Mouse (Mus musculus): ENCODE measurements at regions not wholly inside any gene's neighbourhood (a gene's known extent, or its start where the extent isn't known, plus 50 kb on each side); places are given as distances from the start of the nearest gene placed in this dataset.
A peak's percentile ranks its signal among the peaks of the same experiment; 100 is the strongest.

DNA sequence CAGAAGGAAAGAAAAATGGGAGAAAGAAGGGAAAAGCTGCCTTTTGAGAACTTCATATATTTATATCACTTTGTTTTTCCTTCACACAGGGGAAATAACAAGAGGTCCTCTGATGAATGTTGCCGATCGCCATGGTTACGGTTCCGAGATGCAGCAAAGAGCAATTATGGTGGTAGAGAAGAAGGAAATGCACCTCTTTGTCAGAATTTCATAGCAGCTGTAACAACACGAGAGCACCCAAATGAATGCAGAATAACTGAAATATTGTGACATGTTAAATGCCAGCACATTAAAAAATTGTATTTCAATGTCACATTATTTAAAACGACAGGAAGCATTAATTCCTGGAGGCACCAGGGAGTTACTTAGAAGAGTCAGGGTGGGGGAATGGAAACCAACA, 279.4 kb downstream of the Mctp2 start:
- no peak for TF ChIP-seq GATA4 (IDR thresholded peaks at IDR 0.05; ENCODE audit: insufficient replicate concordance, low read length)

DNA sequence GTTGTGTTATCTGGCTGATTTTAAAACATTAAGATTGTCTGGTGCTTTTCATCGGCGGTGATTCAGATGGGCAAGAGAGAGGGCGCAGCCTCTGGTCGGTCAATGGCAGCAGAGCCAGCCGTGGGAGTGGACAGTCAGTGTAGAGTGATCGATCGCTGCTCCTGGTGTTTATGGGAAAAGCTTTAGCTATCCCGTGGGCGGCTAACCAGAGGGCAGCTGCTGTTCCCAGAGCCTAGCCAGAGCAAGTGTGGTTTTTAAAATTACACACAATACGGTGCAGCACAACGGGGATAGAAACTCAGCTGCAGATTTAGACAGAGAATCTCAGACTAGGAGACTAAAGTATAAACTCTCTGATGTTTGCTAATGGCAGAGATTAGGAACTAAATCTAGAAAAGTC, 297.3 kb downstream of the Mctp2 start:
- no peak for TF ChIP-seq GATA4 (IDR thresholded peaks at IDR 0.05; ENCODE audit: insufficient replicate concordance, low read length)

DNA sequence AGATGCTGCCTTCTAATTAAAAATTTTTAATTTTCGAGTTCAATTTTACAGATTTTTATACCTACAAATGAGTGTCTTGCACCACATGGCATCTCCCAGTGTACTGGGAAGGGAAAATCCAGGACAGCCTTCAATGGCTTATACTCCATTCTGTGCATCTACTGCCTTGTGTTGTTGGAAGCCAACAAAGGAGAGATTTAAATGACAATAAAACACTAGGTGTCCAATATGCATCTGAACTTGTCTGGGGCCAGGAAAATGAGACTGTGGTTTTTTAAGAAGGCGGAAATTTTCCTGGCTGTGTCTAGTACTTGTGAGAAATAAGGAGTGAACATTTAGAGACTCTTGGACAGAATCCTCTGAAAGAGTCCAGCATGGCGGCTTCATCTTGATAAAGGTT, 302.1 kb downstream of the Mctp2 start:
- TF ChIP-seq GATA4 (IDR thresholded peaks at IDR 0.05; ENCODE audit: insufficient replicate concordance, low read length) = no peak

DNA sequence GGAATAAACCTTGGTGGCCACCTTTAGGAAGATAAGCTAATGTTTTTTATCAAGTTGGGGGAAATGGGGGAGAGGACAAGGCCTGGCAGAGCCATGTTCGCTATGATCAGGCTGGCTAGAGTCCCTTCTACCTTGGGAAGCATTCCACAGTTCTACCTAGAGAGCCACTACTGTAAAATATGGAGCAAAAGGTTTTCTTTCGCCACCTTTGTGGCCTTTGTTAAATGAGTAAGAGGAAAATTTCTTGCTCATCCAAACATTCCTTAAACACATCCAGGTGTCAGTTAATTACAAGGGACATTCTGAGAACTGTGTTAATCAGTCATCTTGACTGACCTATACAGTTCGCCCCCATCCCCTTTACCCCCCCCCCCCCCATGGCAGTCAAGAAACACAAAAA, 313.9 kb downstream of the Mctp2 start:
- TF ChIP-seq GATA4 (IDR thresholded peaks at IDR 0.05; ENCODE audit: insufficient replicate concordance, low read length) = no peak

DNA sequence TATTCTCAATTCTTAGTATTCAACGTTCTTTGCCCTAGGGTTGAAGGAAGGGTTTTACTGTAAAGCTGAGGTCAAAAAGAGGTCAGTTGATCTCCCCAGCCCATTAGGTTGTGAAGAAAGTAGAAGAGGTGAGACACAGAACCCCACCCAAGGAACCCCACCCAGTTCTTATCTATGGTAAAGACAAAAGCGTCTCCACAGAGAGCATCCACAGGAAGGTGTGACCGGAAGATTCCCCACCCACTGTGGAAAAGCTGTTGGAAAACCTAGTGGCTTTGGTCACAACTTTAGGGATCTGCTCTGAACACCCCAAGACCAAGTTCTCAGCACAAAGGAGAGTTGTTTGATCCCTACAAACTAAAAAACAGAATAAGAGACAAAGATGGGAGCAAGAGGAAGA, 314.6 kb downstream of the Mctp2 start:
- no peak for TF ChIP-seq GATA4 (IDR thresholded peaks at IDR 0.05; ENCODE audit: insufficient replicate concordance, low read length)

DNA sequence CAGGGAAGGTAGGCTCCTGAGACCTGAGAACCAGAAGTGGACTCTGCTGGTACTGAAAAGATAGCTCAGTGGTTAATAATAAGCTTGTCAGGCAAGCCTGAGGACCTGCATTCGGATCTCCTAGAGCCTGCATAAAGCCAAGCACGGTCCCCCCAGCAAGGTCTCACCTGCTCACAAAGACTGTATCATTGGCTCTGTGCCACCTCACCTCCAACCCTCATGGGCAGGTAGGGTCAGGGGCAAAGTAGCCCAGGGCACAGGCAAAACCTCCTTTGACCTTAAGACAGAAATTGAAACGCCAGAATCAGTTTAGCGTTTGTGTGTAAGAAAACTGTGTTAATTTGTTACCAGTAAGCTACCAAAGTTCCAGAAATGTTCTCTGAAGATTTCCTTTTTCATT, 315.2 kb downstream of the Mctp2 start:
- no peak for TF ChIP-seq GATA4 (IDR thresholded peaks at IDR 0.05; ENCODE audit: insufficient replicate concordance, low read length)

DNA sequence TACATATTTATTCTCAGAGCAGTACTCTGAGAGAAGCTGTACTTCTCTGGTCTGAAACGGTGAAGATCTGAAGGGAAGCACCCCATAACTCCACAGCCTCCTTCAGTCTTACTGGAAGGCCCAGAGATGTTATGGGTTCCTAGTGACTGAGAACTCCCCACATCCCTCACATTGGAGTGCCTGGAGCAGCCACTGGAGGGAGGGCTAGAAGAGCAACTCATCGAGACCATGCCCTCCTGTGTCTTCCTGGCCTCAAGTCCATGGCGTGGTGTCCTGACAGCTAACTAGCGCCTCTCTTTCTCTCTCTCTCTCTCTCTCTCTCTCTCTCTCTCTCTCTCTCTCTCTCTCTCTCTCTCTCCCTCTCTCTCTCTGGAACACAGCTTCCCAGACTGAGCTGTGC, 340.4 kb downstream of the Mctp2 start:
- TF ChIP-seq GATA4 (IDR thresholded peaks at IDR 0.05; ENCODE audit: insufficient replicate concordance, low read length) = no peak

DNA sequence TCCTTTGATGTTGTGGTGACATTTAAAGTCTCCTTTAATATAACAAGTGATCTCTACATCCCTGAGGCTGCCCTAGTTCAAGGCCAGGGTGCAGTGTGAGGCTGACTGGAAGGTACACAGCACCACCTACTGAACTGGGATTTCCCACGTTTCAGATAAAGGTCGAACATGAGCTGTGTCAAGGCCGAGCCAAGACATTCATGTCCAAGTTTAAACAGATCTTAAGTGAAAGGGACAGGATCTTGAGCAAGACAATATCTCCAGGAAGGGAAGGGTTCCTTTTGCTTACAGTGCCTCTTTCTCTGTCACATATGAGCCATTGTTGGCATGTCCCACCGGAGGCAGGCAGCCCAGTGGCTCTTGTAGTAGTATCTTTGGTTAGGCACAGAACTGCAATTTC, 343.0 kb downstream of the Mctp2 start:
- TF ChIP-seq GATA4 (IDR thresholded peaks at IDR 0.05; ENCODE audit: insufficient replicate concordance, low read length) = peak; percentile 94

DNA sequence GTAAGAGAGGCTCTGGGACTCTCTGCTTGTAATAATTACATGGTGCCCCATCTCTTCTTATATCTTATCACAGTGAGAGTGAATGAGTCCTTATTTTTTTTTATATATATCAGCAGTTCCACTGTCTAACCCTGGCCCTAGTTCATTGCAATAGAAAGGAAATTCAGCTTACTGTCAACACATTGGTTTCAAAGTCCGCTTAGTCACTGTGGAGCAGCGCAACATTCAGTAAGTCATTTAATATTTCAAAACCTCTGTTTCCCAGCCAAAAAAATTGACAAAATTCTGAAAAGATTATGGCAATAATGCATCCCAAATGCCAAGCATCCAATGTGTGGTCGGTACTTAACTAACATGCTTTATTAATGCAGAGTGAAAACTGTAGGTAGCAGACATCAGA, 343.6 kb downstream of the Mctp2 start:
- no peak for TF ChIP-seq GATA4 (IDR thresholded peaks at IDR 0.05; ENCODE audit: insufficient replicate concordance, low read length)

DNA sequence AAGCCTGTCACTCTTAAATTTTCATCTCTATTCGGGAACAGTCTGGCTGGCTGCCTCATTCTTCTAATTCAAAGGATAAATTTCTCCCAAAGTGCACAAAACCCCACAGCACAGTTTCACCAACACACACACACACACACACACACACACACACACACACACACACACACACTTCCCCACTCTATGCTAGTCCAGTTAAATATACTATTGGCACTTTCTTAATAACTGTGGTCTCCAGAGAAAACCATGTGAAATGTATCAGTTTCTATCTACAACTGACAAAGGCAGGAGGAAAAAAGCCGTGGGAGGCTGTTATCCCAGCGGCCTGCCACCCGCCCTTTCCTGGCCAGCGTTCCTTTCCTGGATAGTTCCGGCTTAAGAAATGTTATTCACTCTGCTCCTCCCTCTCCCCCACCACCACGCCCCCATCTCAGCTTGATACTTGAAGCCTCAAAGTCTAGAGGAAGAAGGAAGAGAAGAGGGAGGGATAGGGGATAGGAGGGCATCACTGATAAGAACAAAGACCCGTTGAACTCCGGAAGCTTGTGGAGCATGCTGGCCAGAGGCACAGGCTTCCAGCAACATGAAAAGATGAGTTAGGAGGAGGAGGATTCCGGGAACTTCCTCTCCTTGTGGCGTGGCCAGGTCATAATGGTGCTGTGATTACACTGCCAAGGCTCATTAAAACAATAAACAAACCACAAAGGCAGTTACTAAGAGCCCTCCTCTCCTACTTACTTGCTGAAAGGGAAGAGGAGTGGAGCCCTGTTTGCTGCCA, 345.8 kb downstream of the Mctp2 start:
- peak; percentile 99; the same call in 1 of the 2 replicates for TF ChIP-seq GATA4 (IDR thresholded peaks at IDR 0.05; ENCODE audit: insufficient replicate concordance, low read length)

DNA sequence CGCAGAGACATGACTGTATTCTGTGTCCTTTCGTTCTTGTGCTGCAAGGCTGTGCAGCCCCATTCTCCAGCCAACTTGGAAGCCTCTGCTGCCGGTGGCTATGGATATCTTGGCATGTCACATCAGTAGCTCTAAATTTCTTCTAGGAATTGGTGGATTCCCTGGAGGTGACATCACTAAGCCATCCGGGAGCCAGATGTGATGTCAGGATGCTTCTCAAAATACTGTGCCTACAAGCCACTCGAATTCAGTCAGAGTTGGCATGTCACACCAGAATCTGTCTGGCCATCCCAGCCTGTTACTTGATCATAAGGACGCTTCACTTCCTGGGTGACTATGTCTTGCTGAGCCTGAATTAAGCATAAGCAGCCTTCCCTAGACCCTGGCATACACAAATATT, 359.9 kb downstream of the Mctp2 start:
- no peak for TF ChIP-seq GATA4 (IDR thresholded peaks at IDR 0.05; ENCODE audit: insufficient replicate concordance, low read length)

DNA sequence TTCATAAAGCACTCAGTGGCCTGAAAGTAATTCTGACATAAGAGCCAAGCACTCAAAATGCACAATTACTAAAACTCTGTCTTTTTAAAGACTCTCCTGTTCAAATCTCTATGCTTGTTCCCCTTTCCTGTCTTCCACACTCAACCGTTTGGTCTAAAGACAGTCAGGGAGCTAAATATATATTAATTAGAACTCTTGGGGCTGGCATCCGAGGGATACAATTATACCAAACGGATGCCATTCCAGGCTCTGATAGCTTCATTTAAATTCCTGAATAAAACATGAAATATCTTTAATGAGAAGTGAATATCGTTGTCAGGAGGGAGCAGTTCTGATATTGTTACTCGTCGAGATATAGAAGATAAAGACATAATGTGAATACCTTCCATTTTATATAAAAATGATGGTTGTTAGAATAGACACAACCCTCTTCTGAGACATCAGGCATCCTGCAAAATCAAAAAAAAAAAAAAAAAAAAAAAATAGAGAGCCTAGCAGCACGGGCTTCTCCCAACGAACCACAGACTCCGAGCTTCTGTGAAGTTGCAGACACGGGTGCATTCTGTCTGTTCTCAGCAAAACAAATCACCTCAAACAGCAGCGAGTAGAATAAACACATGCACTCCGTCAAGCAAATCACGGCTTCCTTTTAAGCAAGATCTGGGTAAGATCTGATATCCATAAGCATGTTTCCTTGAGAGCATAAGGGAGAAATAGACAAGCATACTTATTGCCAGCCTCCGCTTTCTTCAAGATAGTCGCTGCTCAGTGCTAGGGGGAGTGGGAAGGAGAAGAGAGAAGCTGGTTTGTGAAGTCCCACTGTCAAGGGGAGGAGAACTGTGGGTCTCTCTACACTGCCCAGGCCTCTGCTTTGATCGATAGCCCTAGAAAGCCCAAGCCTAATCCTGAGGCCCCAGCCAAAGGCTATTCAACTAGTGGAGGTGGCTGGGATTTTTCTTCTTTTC, 363.0 kb downstream of the Mctp2 start:
- no peak for TF ChIP-seq GATA4 (IDR thresholded peaks at IDR 0.05; ENCODE audit: insufficient replicate concordance, low read length)

DNA sequence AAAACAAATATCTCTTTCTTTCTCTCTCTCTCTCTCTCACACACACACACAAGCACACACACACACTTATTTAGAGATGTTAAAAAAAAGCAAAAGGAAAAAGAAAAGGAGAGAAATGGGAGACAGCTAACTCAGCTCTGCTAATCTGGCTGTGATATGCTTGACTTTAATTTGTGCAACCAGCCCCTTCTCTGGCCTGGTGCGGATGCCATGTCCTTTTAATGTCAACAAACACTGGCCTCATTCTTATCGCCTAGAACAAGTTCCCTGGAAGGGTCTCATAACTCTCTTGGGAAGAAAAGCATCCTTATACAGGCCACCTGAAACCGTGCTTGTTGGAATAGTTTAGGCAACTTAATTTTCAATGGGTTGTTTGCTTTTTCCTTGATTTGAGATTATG, 368.7 kb downstream of the Mctp2 start:
- no peak for TF ChIP-seq GATA4 (IDR thresholded peaks at IDR 0.05; ENCODE audit: insufficient replicate concordance, low read length)

DNA sequence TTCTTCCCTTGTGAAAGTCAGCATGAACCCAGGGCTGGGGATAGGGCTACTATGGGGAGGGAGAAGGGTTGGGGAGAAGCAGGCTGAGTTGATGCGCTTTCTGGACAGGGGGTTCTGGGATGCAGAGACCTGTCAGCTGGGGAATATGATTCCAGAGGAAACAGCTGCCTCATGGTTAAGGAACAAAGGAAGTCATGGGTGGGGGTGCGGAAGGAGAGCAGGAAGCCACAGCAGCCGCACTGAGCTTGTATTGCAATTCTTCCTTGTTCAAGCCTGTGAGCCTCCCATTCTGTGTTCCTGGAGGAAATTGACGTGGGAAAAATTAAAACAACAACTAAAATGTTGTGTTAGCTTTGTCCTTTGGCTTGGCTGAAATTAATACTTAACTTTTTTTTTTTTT, 369.7 kb downstream of the Mctp2 start:
- TF ChIP-seq GATA4 (IDR thresholded peaks at IDR 0.05; ENCODE audit: insufficient replicate concordance, low read length) = no peak
